Mouse (Mus musculus) adrenal gland, postnatal 4 days (tissue): Measurements from ENCODE around the gene Hdac5. TPM values are rescaled to one million over a fixed set of nuclear protein-coding genes. Genes with fewer than 3 reads are reported as not detected.
"Not testable (repeated sequence)": the region's sequence is repeated elsewhere in the genome, so short reads cannot be mapped to it uniquely, and the experiment has no call there.

Experiments
- DNase-seq, 2 experiments: peaks; one replicate each; pipeline ENCODE4 v3.0.0; 2021 to 2022; ENCODE audit warnings: low spot score in 2 of 2, mixed read lengths in 2 of 2
- total RNA-seq, 2 experiments: library from RNA; stranded (reverse); gene quantifications; 2 replicates each; pipeline ENCODE4 v1.2.3; 2021

Hdac5 gene
- total RNA-seq, 2 experiments from 2014 or later = 123 to 125 TPM

- no peak for DNase-seq
Observed at GRCm38 (mm10) chr11:102186235-102186634, 43.7 kb downstream of the Hdac5 start.

GRCm38 (mm10) chr11:102185677-102186076, 44.3 kb downstream of the Hdac5 start:
- DNase-seq = no peak

GRCm38 (mm10) chr11:102184646-102185495, 45.1 kb downstream of the Hdac5 start, which contains the start of gene Lsm12:
Lsm12 (minus strand) TSS chr11:102185296.
- peak; percentile 89 to 92 for DNase-seq

- no peak for DNase-seq
Observed at GRCm38 (mm10) chr11:102184253-102184645, 45.7 kb downstream of the Hdac5 start.

- no peak for DNase-seq
Observed at GRCm38 (mm10) chr11:102179836-102180235, 50.1 kb downstream of the Hdac5 start.

GRCm38 (mm10) chr11:102168689-102169088, 61.3 kb downstream of the Hdac5 start:
- no peak for DNase-seq

- DNase-seq = no peak
Observed at GRCm38 (mm10) chr11:102167539-102167938, 62.4 kb downstream of the Hdac5 start.

GRCm38 (mm10) chr11:102165971-102166722, 63.8 kb downstream of the Hdac5 start:
- DNase-seq = no peak

GRCm38 (mm10) chr11:102159781-102160180, 70.2 kb downstream of the Hdac5 start:
- no peak for DNase-seq

GRCm38 (mm10) chr11:102158024-102158423, 71.9 kb downstream of the Hdac5 start:
- DNase-seq = not testable (repeated sequence)

- DNase-seq = no peak
Observed at GRCm38 (mm10) chr11:102156786-102157089, 73.2 kb downstream of the Hdac5 start.

GRCm38 (mm10) chr11:102156039-102156785, 73.8 kb downstream of the Hdac5 start, which contains the start of gene Tmem101:
Tmem101 (minus strand) TSS chr11:102156404.
- peak; percentile 68 to 79 for DNase-seq

- DNase-seq = no peak
Observed at GRCm38 (mm10) chr11:102147213-102147989, 82.6 kb downstream of the Hdac5 start.

GRCm38 (mm10) chr11:102146531-102146930, 83.4 kb downstream of the Hdac5 start:
- DNase-seq = no peak

GRCm38 (mm10) chr11:102146005-102146404, 84.0 kb downstream of the Hdac5 start:
- DNase-seq = no peak

GRCm38 (mm10) chr11:102145471-102146001, 84.4 kb downstream of the Hdac5 start, which contains the start of gene Nags:
Nags (plus strand) TSS chr11:102145513.
- DNase-seq = no peak

- DNase-seq = no peak
Observed at GRCm38 (mm10) chr11:102144957-102145470, 85.0 kb downstream of the Hdac5 start.
